Mouse (Mus musculus) embryonic fibroblast, embryonic 13.5 days (primary cell): ENCODE data around the gene Cacna1a.

Source experiments
- CTCF ChIP-seq: IDR thresholded peaks from 2 replicates; pipeline ENCODE4 v1.5.1; 2011; ENCODE audit warnings: mild to moderate bottlenecking, control low read depth, low read length, moderate library complexity, borderline replicate concordance; ENCODE audit not compliant: insufficient read depth
- POLR2A ChIP-seq: IDR thresholded peaks from 2 replicates; pipeline ENCODE4 v1.6.1; 2011; ENCODE audit warnings: low read depth, mild to moderate bottlenecking, control low read depth, low read length, moderate library complexity

GRCm38 (mm10) chr8:84439813-84440212 lies 51.6 kb downstream of the Cacna1a start:
- TF ChIP-seq CTCF (no peak), POLR2A (no peak)
